Mouse (Mus musculus): ENCODE data around the gene Rad51. TPM values are rescaled to one million over a fixed set of nuclear protein-coding genes. Genes with fewer than 3 reads are reported as not detected.

Rad51 gene
- polyA plus RNA-seq, 1 experiment, result not detected

- Histone ChIP-seq H3K4me3 (ENCODE audit: insufficient read depth, low read depth, low read length) (peak overlapping the region; percentile 83), H3K27ac (replicated peaks; ENCODE audit: low read depth, low read length) (peak overlapping the region; percentile 46), H3K4me1 (ENCODE audit: control insufficient read depth, insufficient read depth, insufficient read length, low read length) (peaks cover 12% of the 10 kb centered on the region)
Observed at GRCm38 (mm10) chr2:119155388-119155787, 42.8 kb downstream of the Rad51 start.

- peak overlapping the region; percentile 83 for H3K4me3 ChIP-seq (ENCODE audit: insufficient read depth, low read depth, low read length)
- H3K4me1 ChIP-seq (ENCODE audit: control insufficient read depth, insufficient read depth, insufficient read length, low read length), result peaks cover 12% of the 10 kb centered on the region
- peak overlapping the region; percentile 90 for H3K27ac ChIP-seq (replicated peaks; ENCODE audit: low read depth, low read length)
Observed at GRCm38 (mm10) chr2:119156081-119156680, 43.6 kb downstream of the Rad51 start.

GRCm38 (mm10) chr2:119156681-119157572 is 44.3 kb downstream of the Rad51 start, which contains the start of gene Rmdn3:
Rmdn3 (minus strand) TSS chr2:119157034.
- Histone ChIP-seq H3K27ac (replicated peaks; ENCODE audit: low read depth, low read length) (peak within 1 kb of the TSS; percentile 90), H3K4me1 (ENCODE audit: control insufficient read depth, insufficient read depth, insufficient read length, low read length) (peaks cover 9% of the 10 kb centered on the region), H3K4me3 (ENCODE audit: insufficient read depth, low read depth, low read length) (peak within 1 kb of the TSS; percentile 83)

GRCm38 (mm10) chr2:119157836-119158235 is 45.2 kb downstream of the Rad51 start:
- Histone ChIP-seq H3K4me3 (ENCODE audit: insufficient read depth, low read depth, low read length) (no peak overlapping the region), H3K27ac (replicated peaks; ENCODE audit: low read depth, low read length) (no peak overlapping the region), H3K4me1 (ENCODE audit: control insufficient read depth, insufficient read depth, insufficient read length, low read length) (peaks cover 5% of the 10 kb centered on the region)

- no peaks in the 10 kb centered on the region for H3K4me1 ChIP-seq (ENCODE audit: control insufficient read depth, insufficient read depth, insufficient read length, low read length)
- H3K27ac ChIP-seq (replicated peaks; ENCODE audit: low read depth, low read length), result no peak overlapping the region
- H3K4me3 ChIP-seq (ENCODE audit: insufficient read depth, low read depth, low read length), result no peak overlapping the region
Observed at GRCm38 (mm10) chr2:119161247-119161646, 48.7 kb downstream of the Rad51 start.

GRCm38 (mm10) chr2:119163135-119163534 is 50.5 kb downstream of the Rad51 start:
- peaks cover 4% of the 10 kb centered on the region for H3K4me1 ChIP-seq (ENCODE audit: control insufficient read depth, insufficient read depth, insufficient read length, low read length)
- H3K4me3 ChIP-seq (ENCODE audit: insufficient read depth, low read depth, low read length), result no peak overlapping the region
- no peak overlapping the region for H3K27ac ChIP-seq (replicated peaks; ENCODE audit: low read depth, low read length)

GRCm38 (mm10) chr2:119163999-119164398 is 51.4 kb downstream of the Rad51 start:
- Histone ChIP-seq H3K4me3 (ENCODE audit: insufficient read depth, low read depth, low read length) (no peak overlapping the region), H3K27ac (replicated peaks; ENCODE audit: low read depth, low read length) (no peak overlapping the region), H3K4me1 (ENCODE audit: control insufficient read depth, insufficient read depth, insufficient read length, low read length) (peaks cover 4% of the 10 kb centered on the region)

- H3K4me1 ChIP-seq (ENCODE audit: control insufficient read depth, insufficient read depth, insufficient read length, low read length), result peaks cover 4% of the 10 kb centered on the region
- H3K27ac ChIP-seq (replicated peaks; ENCODE audit: low read depth, low read length), result no peak overlapping the region
Observed at GRCm38 (mm10) chr2:119165401-119165800, 52.8 kb downstream of the Rad51 start.

GRCm38 (mm10) chr2:119166901-119167865 is 54.6 kb downstream of the Rad51 start, which contains the start of gene Gchfr:
Gchfr (plus strand) TSS chr2:119167773.
- Histone ChIP-seq H3K27ac (replicated peaks; ENCODE audit: low read depth, low read length) (no peak within 1 kb of the TSS), H3K4me1 (ENCODE audit: control insufficient read depth, insufficient read depth, insufficient read length, low read length) (peaks cover 4% of the 10 kb centered on the region)

More at GRCm38 (mm10) chr2:119165401-119165800, 52.8 kb downstream of the Rad51 start:
- no peak overlapping the region for H3K4me3 ChIP-seq (ENCODE audit: insufficient read depth, low read depth, low read length)

GRCm38 (mm10) chr2:119167866-119168256 is 55.3 kb downstream of the Rad51 start:
- peaks cover 5% of the 10 kb centered on the region for H3K4me1 ChIP-seq (ENCODE audit: control insufficient read depth, insufficient read depth, insufficient read length, low read length)
- no peak overlapping the region for H3K27ac ChIP-seq (replicated peaks; ENCODE audit: low read depth, low read length)
- H3K4me3 ChIP-seq (ENCODE audit: insufficient read depth, low read depth, low read length), result peak overlapping the region; percentile 70

More at GRCm38 (mm10) chr2:119166901-119167865, 54.6 kb downstream of the Rad51 start, which contains the start of gene Gchfr:
- H3K4me3 ChIP-seq (ENCODE audit: insufficient read depth, low read depth, low read length), result peak within 1 kb of the TSS; percentile 70

GRCm38 (mm10) chr2:119170282-119170681 is 57.7 kb downstream of the Rad51 start:
- Histone ChIP-seq H3K4me1 (ENCODE audit: control insufficient read depth, insufficient read depth, insufficient read length, low read length) (peaks cover 9% of the 10 kb centered on the region), H3K27ac (replicated peaks; ENCODE audit: low read depth, low read length) (no peak overlapping the region), H3K4me3 (ENCODE audit: insufficient read depth, low read depth, low read length) (no peak overlapping the region)

GRCm38 (mm10) chr2:119171574-119171973 is 59.0 kb downstream of the Rad51 start:
- H3K27ac ChIP-seq (replicated peaks; ENCODE audit: low read depth, low read length), result no peak overlapping the region
- H3K4me3 ChIP-seq (ENCODE audit: insufficient read depth, low read depth, low read length), result no peak overlapping the region
- H3K4me1 ChIP-seq (ENCODE audit: control insufficient read depth, insufficient read depth, insufficient read length, low read length), result peaks cover 9% of the 10 kb centered on the region

GRCm38 (mm10) chr2:119172446-119172845 is 59.9 kb downstream of the Rad51 start:
- H3K4me3 ChIP-seq (ENCODE audit: insufficient read depth, low read depth, low read length), result no peak overlapping the region
- no peak overlapping the region for H3K27ac ChIP-seq (replicated peaks; ENCODE audit: low read depth, low read length)
- H3K4me1 ChIP-seq (ENCODE audit: control insufficient read depth, insufficient read depth, insufficient read length, low read length), result peaks cover 5% of the 10 kb centered on the region

GRCm38 (mm10) chr2:119172862-119173576 is 60.4 kb downstream of the Rad51 start:
- Histone ChIP-seq H3K4me1 (ENCODE audit: control insufficient read depth, insufficient read depth, insufficient read length, low read length) (peaks cover 5% of the 10 kb centered on the region), H3K4me3 (ENCODE audit: insufficient read depth, low read depth, low read length) (no peak overlapping the region), H3K27ac (replicated peaks; ENCODE audit: low read depth, low read length) (no peak overlapping the region)

Measured in brown adipose tissue, adult 24 weeks (tissue).